Mouse (Mus musculus): ENCODE measurements around the gene Scrn1.

The Scrn1 gene

GRCm38 (mm10) chr6:54565665-54566545 lies at the start of gene Scrn1:
Scrn1 (minus strand) TSS chr6:54566489.
- in situ Hi-C loops (cut with MboI, MseI), result no loop called here

DNA sequence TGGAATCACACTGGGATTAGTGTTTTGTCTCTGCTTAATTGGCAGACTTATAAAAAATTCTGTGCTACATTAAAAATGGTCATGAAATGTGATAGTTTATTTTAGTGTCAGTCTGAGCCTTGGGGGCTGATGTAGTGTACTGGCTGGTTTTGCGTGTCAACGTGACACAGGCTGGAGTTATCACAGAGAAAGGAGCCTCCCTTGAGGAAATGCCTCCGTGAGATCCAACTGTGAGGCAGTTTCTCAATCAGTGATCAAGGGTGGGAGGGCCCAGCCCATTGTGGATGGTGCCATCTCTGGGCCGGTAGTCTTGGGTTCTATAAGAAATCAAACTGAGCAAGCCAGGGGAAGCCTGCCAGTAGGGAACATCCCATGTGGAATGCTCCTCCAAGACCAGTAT lies 40.0 kb upstream of the Scrn1 start:
- in situ Hi-C loops (cut with MboI, MseI), result no loop called here

GRCm38 (mm10) chr6:54604001-54604715 lies 37.9 kb upstream of the Scrn1 start:
- in situ Hi-C loops (cut with MboI, MseI), result no loop called here

- in situ Hi-C loops (cut with MboI, MseI), result no loop called here
Measured at GRCm38 (mm10) chr6:54602891-54603290, 36.6 kb upstream of the Scrn1 start.

DNA sequence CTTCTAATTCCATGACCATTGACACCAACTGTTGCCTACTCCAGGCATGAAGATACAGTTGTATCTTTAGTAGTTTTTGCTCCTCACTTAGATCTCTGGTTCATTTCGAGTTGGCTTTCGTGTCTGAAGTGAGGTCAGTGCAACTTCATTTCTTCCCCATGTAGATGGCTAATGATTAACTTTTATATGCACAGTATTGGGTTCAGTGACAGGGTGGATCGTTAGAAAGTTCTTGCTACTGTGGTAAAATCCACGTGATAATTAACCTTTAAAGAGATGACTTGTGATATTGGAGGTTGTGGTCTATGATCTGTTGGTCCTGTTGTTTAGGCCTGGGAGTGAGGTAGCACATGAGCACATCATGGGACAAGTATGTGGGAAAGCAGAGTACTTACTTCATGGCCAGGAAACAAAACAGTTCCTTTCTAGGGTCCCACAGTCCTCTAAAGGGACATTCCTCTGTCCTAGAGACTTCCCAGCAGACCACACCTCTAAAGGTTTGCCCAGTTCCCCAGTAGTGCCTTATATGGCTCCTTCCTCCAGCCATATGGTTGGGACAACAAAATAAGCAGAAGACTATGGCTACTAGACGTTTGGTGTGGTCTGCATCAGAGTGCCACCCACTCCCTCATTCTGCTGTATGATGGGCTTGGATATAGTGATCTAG lies 34.5 kb upstream of the Scrn1 start:
- in situ Hi-C loops (cut with MboI, MseI), result no loop called here

DNA sequence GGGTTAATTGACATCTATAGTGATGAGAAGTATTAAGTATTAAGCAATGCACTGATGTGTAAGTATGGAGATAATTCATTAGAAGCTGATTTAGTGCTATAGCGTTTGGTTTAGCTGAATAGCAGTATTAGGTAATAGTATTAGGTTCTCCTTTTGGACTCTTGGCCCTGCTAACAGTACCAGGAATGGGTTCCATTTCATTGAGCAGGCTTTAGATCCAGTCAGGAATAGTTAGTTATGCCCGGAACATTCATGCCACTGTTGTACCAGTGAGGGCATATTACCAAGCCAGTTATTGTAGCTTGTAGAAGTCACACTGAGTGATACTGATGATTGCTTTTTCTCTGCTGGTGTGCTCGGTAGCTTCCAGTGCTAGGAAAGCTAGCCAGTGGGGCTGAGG lies 31.4 kb upstream of the Scrn1 start:
- in situ Hi-C loops (cut with MboI, MseI), result no loop called here

GRCm38 (mm10) chr6:54597208-54597607 lies 30.9 kb upstream of the Scrn1 start, which contains the start of gene Fkbp14:
Fkbp14 (minus strand) TSS chr6:54597308.
- in situ Hi-C loops (cut with MboI, MseI), result no loop called here

DNA sequence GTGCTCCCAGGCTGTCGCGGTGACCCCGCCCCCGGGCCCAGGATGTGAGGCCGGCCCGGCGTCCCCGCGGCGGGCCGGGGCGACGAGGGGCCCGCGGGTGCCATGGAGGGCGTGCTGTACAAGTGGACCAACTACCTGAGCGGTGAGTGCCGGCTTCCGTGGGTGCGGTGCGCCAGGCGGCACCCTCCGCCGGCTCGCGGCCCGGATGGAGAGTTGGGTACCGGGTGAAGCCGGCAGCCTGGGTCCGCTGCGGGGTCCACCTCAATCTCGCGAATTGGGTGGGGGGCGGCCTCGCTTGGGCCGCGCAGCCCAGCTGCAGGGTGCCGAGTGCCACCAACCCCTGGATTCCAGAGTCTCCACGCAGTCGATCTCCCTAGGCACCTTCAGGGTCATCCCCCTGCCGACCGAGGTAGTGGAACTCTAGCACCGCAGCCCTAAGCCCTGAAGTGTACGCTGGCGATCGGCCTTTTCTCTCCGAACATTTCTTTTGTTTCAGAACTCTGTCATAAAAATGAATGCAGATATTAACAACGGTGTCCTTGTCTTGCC lies 29.1 kb upstream of the Scrn1 start:
- in situ Hi-C loops (cut with MboI, MseI), result no loop called here

DNA sequence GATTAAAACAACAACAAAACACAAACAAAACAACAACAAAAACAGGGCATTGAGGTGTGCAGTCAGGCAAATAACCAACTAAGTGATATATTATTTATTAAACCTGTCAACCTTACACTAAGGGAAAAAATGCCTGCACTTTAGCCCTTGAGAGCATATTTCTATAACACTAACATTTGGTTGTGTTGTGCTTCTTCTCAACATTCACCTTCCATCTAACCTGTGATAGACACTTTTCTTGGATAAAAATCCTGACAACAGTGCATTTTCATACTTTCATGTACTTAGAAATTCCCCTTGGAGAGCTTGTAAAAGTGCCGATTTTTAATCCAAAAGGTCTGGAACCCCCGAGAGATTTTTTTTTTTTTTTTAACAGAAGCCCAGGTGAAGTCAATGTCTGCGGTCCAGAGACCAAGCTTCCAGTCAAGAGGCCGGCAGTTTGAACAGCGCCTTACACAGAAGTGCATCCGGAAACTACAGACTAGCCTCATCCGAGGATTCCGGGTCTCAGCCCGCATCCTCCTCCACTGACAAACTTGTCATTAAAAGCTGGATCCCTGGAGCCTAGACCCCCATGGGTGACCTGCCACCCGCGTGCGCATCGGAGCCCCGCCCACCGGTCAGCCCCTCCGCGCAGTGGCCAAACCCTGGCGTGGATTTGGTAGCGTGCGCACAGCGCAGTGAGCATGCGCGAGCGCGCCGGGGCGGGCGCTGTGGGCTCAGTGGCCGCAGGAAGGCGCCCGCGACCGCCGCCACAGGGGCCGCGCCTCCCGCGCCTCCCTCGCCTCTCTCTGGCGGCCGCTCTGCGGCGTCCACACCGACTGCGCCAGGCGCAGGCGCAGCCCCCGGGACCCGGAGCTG lies 28.4 kb upstream of the Scrn1 start, which contains the start of gene Plekha8:
Gene Plekha8 (plus strand): TSS at position 643 of the 861 bp plus-strand sequence.
- in situ Hi-C loops (cut with MboI, MseI), result no loop called here

- in situ Hi-C loops (cut with MboI, MseI), result no loop called here
Measured at GRCm38 (mm10) chr6:54593766-54594468, 27.6 kb upstream of the Scrn1 start.

GRCm38 (mm10) chr6:54592938-54593535 lies 26.7 kb upstream of the Scrn1 start:
- in situ Hi-C loops (cut with MboI, MseI), result no loop called here

- in situ Hi-C loops (cut with MboI, MseI), result no loop called here
Measured at GRCm38 (mm10) chr6:54591778-54592177, 25.5 kb upstream of the Scrn1 start.

GRCm38 (mm10) chr6:54590691-54591090 lies 24.4 kb upstream of the Scrn1 start:
- in situ Hi-C loops (cut with MboI, MseI), result no loop called here

DNA sequence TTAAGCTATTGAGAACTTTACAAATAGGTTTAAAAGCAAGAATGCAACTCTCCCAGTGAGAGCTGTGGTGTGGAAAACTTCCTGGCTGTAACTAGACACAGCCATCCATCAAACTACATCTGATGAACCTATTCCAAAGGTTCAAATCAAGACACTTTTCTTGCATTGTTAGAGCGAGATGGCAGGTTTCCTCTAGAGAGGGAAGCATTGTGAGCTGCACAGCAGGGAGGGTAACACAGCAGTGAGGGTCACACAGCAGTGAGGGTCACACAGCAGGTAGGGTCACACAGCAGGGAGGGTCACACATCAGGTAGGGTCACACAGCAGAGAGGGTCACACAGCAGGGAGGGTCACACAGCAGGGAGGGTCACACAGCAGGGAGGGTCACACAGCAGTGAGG lies 21.9 kb upstream of the Scrn1 start:
- in situ Hi-C loops (cut with MboI, MseI), result no loop called here

GRCm38 (mm10) chr6:54587683-54588082 lies 21.4 kb upstream of the Scrn1 start:
- in situ Hi-C loops (cut with MboI, MseI), result no loop called here

- in situ Hi-C loops (cut with MboI, MseI), result no loop called here
Measured at GRCm38 (mm10) chr6:54586911-54587310, 20.6 kb upstream of the Scrn1 start.

GRCm38 (mm10) chr6:54586175-54586574 lies 19.9 kb upstream of the Scrn1 start:
- in situ Hi-C loops (cut with MboI, MseI), result no loop called here

GRCm38 (mm10) chr6:54573218-54573955 lies 7.1 kb upstream of the Scrn1 start:
- in situ Hi-C loops (cut with MboI, MseI), result no loop called here

DNA sequence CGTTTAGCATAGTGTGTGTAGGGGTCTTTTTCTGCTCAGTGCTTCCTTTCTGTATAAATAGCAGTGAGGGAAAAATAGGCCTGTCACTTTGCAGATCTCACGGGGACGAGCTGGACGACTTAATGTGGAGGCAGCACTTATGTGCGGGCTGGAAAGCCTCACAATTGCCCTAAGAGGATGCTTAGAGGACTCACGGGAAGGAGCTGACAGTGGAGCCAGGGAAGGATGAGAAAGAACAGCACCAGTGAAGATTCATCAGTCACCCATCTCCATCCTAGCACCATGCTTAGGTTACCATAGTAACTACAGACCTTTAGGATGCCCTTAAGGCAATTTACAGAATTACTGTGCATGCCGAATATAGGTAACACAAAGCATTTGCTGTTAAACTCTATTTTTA lies 3.5 kb upstream of the Scrn1 start:
- in situ Hi-C loops (cut with MboI, MseI), result no loop called here

Measured in T-helper 1 cell (primary cell).